In genomic region chr4:116649411-116649810, GRCm38 (mm10) we compare ENCODE assay signal across 9 mouse cellular contexts. TPM values are rescaled to one million over a fixed set of nuclear protein-coding genes. Genes with fewer than 3 reads are reported as not detected.
A peak's percentile ranks its signal among the peaks of the same experiment; 100 is the strongest.
DNase-seq lines count a peak whose midpoint lies in the region; ATAC-seq and TF ChIP-seq lines count a peak whose summit lies in the region.
"Had no signal": no experiment of that assay in that cellular context is flagged by ENCODE, and none has a peak within 500 bp of the region (broad histone marks: within the 10 kb centered on the region; RNA-seq: fewer than 3 reads in every experiment).

No protein-coding gene starts in this region.

- H3K27me3 ChIP-seq in erythroblast, embryonic 14.5 days (ENCODE audit: control insufficient read depth): no peaks in the 10 kb centered on the region
- H3K27me3 ChIP-seq in hindbrain, embryonic 15.5 days: no peaks in the 10 kb centered on the region

- no peak for ATAC-seq in erythroblast, adult 5-6 weeks (replicated peaks; ENCODE audit: low FRiP score, poor library complexity, severe bottlenecking)
- no peak for ATAC-seq in hindbrain, embryonic 15.5 days (ENCODE audit: low FRiP score, low read depth)

- WGBS in hindbrain, embryonic 15.5 days: 96% methylated on average over 2 of the region's 2 CpGs
- WGBS in macrophage (ENCODE audit: missing documents): 92% methylated on average over 2 of the region's 2 CpGs

- H3K79me2 ChIP-seq in macrophage (ENCODE audit: inconsistent target): peaks cover 99% of the 10 kb centered on the region

- H3K4me2 ChIP-seq in hindbrain, embryonic 15.5 days: peak overlapping the region; percentile 88

- TF ChIP-seq POLR2A in bone marrow macrophage, adult 2 months (IDR thresholded peaks at IDR 0.05; ENCODE audit: borderline replicate concordance, low read depth, low read length): no peak

- H3K4me3 ChIP-seq in erythroblast, embryonic 14.5 days (replicated peaks): peak overlapping the region; percentile 26
- peak overlapping the region; percentile 91 for H3K4me3 ChIP-seq in bone marrow macrophage, adult 2 months (ENCODE audit: insufficient read depth, low read length)
- no peak overlapping the region; the same call in 1 of the 2 replicates for H3K4me3 ChIP-seq in hindbrain, embryonic 15.5 days
- peak overlapping the region; percentile 76 for H3K4me3 ChIP-seq in macrophage (ENCODE audit: inconsistent target)

- H3K27ac ChIP-seq in bone marrow macrophage, adult 2 months (ENCODE audit: insufficient read depth, low read depth, low read length): peak overlapping the region; percentile 87
- H3K27ac ChIP-seq in hindbrain, embryonic 15.5 days (replicated peaks): no peak overlapping the region
- peak overlapping the region; percentile 98 for H3K27ac ChIP-seq in macrophage

- H3K9me3 ChIP-seq in erythroblast, embryonic 14.5 days (ENCODE audit: control insufficient read depth, low read length): no peaks in the 10 kb centered on the region
- H3K9me3 ChIP-seq in hindbrain, embryonic 15.5 days: no peaks in the 10 kb centered on the region

- H3K4me1 ChIP-seq in erythroblast, embryonic 14.5 days (ENCODE audit: control insufficient read depth): peaks cover 34% of the 10 kb centered on the region
- peaks cover 39% of the 10 kb centered on the region for H3K4me1 ChIP-seq in bone marrow macrophage, adult 2 months (ENCODE audit: control insufficient read depth, insufficient read depth, low read length)
- peaks cover 47% of the 10 kb centered on the region for H3K4me1 ChIP-seq in hindbrain, embryonic 15.5 days (replicated peaks)

- peaks cover 28% of the 10 kb centered on the region for H3K36me3 ChIP-seq in erythroblast, embryonic 14.5 days (ENCODE audit: control insufficient read depth)
- H3K36me3 ChIP-seq in hindbrain, embryonic 15.5 days: 0 out of 2 replicates have a peak, but pooled peaks cover 6% of the 10 kb centered on the region
- peaks cover 16% of the 10 kb centered on the region; the same call in 1 of the 2 replicates for H3K36me3 ChIP-seq in macrophage (ENCODE audit: inconsistent target)

- no peak for DNase-seq in spleen, postnatal 14 days (ENCODE audit: low spot score in 2 of 2)
- no peak for DNase-seq in right cerebral cortex, postnatal 14 days
- no peak for DNase-seq in lung, postnatal 14 days
- DNase-seq: lung, postnatal 4 days had no signal

- H3K9ac ChIP-seq in hindbrain, embryonic 15.5 days: no peak overlapping the region

- TF ChIP-seq CTCF in bone marrow macrophage, adult 2 months (IDR thresholded peaks at IDR 0.05; ENCODE audit: low read depth, low read length): no peak

RNA-seq across cellular contexts. Expression of gene Akr1a1, which starts 2.1 kb away (rescaled TPM):
- polyA plus RNA-seq in erythroblast, embryonic 14.5 days (2012): 6.7 and 7.0 TPM in 2 replicates
- 110 and 156 TPM in 2 replicates for total RNA-seq in erythroblast, adult 5-6 weeks (2015; ENCODE audit: low replicate concordance)
- 108 and 173 TPM in 2 replicates for total RNA-seq in erythroblast, adult 5-6 weeks (2017; ENCODE audit: low replicate concordance)
- 1,749 and 1,754 TPM in 2 replicates for polyA plus RNA-seq in bone marrow macrophage, adult 2 months (2012; ENCODE audit: insufficient read depth, insufficient read length, missing spikeins)
- polyA plus RNA-seq in hindbrain, embryonic 15.5 days (2015; fragmentation: Nextera tagmentation; extraction: Ambion mirVana): 704 and 712 TPM in 2 replicates
- 100 to 1,000 TPM in 24 of 26 experiments, 10 to 100 TPM in 2; 83.3 to 459 (median 260) TPM for total RNA-seq in macrophage (2018; cell fraction: chromatin; rRNA removed)
- total RNA-seq in macrophage (2018; cell fraction: cytosol; rRNA removed): 1,000 to 10,000 TPM; 1,790 to 2,654 (median 2,221) TPM
- total RNA-seq in macrophage (2018; cell fraction: nucleus; rRNA removed): 1,000 to 10,000 TPM in 2 of 26 experiments, 100 to 1,000 TPM in 24; 276 to 1,128 (median 644) TPM
- 1,138 to 1,978 TPM (median 1,711 TPM) in 3 replicates for polyA plus RNA-seq in macrophage (2018)

RNA-seq across cellular contexts. Expression of gene Nasp, which starts 21.7 kb away (rescaled TPM):
- polyA plus RNA-seq in erythroblast, embryonic 14.5 days (2012): 1.6 and 1.8 TPM in 2 replicates
- total RNA-seq in erythroblast, adult 5-6 weeks (2015; ENCODE audit: low replicate concordance): 34.0 and 54.8 TPM in 2 replicates
- 92.9 and 99.7 TPM in 2 replicates for total RNA-seq in erythroblast, adult 5-6 weeks (2017; ENCODE audit: low replicate concordance)
- 44.2 and 48.6 TPM in 2 replicates for polyA plus RNA-seq in bone marrow macrophage, adult 2 months (2012; ENCODE audit: insufficient read depth, insufficient read length, missing spikeins)
- 92.9 and 98.3 TPM in 2 replicates for polyA plus RNA-seq in hindbrain, embryonic 15.5 days (2015; fragmentation: Nextera tagmentation; extraction: Ambion mirVana)
- total RNA-seq in macrophage (2018; cell fraction: chromatin; rRNA removed): 10 to 100 TPM; 17.0 to 96.4 (median 46.6) TPM
- 10 to 100 TPM; 12.1 to 32.1 (median 23.4) TPM for total RNA-seq in macrophage (2018; cell fraction: cytosol; rRNA removed)
- 10 to 100 TPM; 13.4 to 98.4 (median 25.1) TPM for total RNA-seq in macrophage (2018; cell fraction: nucleus; rRNA removed)
- 25.6 to 55.5 TPM (median 47.9 TPM) in 3 replicates for polyA plus RNA-seq in macrophage (2018)

RNA-seq across cellular contexts. Expression of gene Prdx1, which starts 35.9 kb away (rescaled TPM):
- polyA plus RNA-seq in erythroblast, embryonic 14.5 days (2012): 1.0 and 1.1 TPM in 2 replicates
- 71.5 and 92.4 TPM in 2 replicates for total RNA-seq in erythroblast, adult 5-6 weeks (2015; ENCODE audit: low replicate concordance)
- total RNA-seq in erythroblast, adult 5-6 weeks (2017; ENCODE audit: low replicate concordance): 30.1 and 52.6 TPM in 2 replicates
- polyA plus RNA-seq in bone marrow macrophage, adult 2 months (2012; ENCODE audit: insufficient read depth, insufficient read length, missing spikeins): 2,298 and 2,420 TPM in 2 replicates
- 446 and 514 TPM in 2 replicates for polyA plus RNA-seq in hindbrain, embryonic 15.5 days (2015; fragmentation: Nextera tagmentation; extraction: Ambion mirVana)
- total RNA-seq in macrophage (2018; cell fraction: chromatin; rRNA removed): 100 to 1,000 TPM in 24 of 26 experiments, 10 to 100 TPM in 2; 89.0 to 603 (median 253) TPM
- 1,000 to 10,000 TPM in 13 of 26 experiments, 100 to 1,000 TPM in 13; 721 to 1,615 (median 996) TPM for total RNA-seq in macrophage (2018; cell fraction: cytosol; rRNA removed)
- total RNA-seq in macrophage (2018; cell fraction: nucleus; rRNA removed): 100 to 1,000 TPM in 25 of 26 experiments, 10 to 100 TPM in 1; 85.1 to 546 (median 313) TPM
- polyA plus RNA-seq in macrophage (2018): 1,330 to 1,969 TPM (median 1,907 TPM) in 3 replicates

RNA-seq across cellular contexts. Expression of gene Ccdc17, which starts 53.0 kb away (rescaled TPM):
- 0.05 TPM in 1 of 2 replicates, not detected in the other for polyA plus RNA-seq in erythroblast, embryonic 14.5 days (2012)
- 1.5 and 3.8 TPM in 2 replicates for total RNA-seq in erythroblast, adult 5-6 weeks (2015; ENCODE audit: low replicate concordance)
- total RNA-seq in erythroblast, adult 5-6 weeks (2017; ENCODE audit: low replicate concordance): 2.0 and 2.1 TPM in 2 replicates
- 5.5 and 6.0 TPM in 2 replicates for polyA plus RNA-seq in bone marrow macrophage, adult 2 months (2012; ENCODE audit: insufficient read depth, insufficient read length, missing spikeins)
- polyA plus RNA-seq in hindbrain, embryonic 15.5 days (2015; fragmentation: Nextera tagmentation; extraction: Ambion mirVana): 4.4 and 4.8 TPM in 2 replicates
- 10 to 100 TPM in 11 of 26 experiments, 1 to 10 TPM in 15; 3.2 to 19.8 (median 9.2) TPM for total RNA-seq in macrophage (2018; cell fraction: chromatin; rRNA removed)
- total RNA-seq in macrophage (2018; cell fraction: cytosol; rRNA removed): 1 to 10 TPM in 25 of 26 experiments, under 1 TPM in 1; 0.91 to 2.9 (median 1.5) TPM
- total RNA-seq in macrophage (2018; cell fraction: nucleus; rRNA removed): 10 to 100 TPM in 9 of 26 experiments, 1 to 10 TPM in 17; 3.2 to 19.5 (median 8.9) TPM
- polyA plus RNA-seq in macrophage (2018): 1.6 to 2.2 TPM (median 2.2 TPM) in 3 replicates

RNA-seq across cellular contexts. Expression of gene Mmachc, which starts 58.8 kb away (rescaled TPM):
- polyA plus RNA-seq in erythroblast, embryonic 14.5 days (2012): 0.04 TPM in 1 of 2 replicates, not detected in the other
- total RNA-seq in erythroblast, adult 5-6 weeks (2015; ENCODE audit: low replicate concordance): 4.2 and 4.4 TPM in 2 replicates
- total RNA-seq in erythroblast, adult 5-6 weeks (2017; ENCODE audit: low replicate concordance): 1.8 and 5.4 TPM in 2 replicates
- 3.6 and 4.5 TPM in 2 replicates for polyA plus RNA-seq in bone marrow macrophage, adult 2 months (2012; ENCODE audit: insufficient read depth, insufficient read length, missing spikeins)
- polyA plus RNA-seq in hindbrain, embryonic 15.5 days (2015; fragmentation: Nextera tagmentation; extraction: Ambion mirVana): 23.0 and 23.2 TPM in 2 replicates
- 1 to 10 TPM in 8 of 26 experiments, under 1 TPM in 7, not detected in 11; 0.34 to 3.6 (median 1.5) TPM for total RNA-seq in macrophage (2018; cell fraction: chromatin; rRNA removed)
- 10 to 100 TPM in 1 of 26 experiments, 1 to 10 TPM in 25; 4.2 to 10.0 (median 6.3) TPM for total RNA-seq in macrophage (2018; cell fraction: cytosol; rRNA removed)
- 1 to 10 TPM in 19 of 26 experiments, under 1 TPM in 6, not detected in 1; 0.50 to 8.3 (median 1.7) TPM for total RNA-seq in macrophage (2018; cell fraction: nucleus; rRNA removed)
- 5.1 to 10.4 TPM (median 9.4 TPM) in 3 replicates for polyA plus RNA-seq in macrophage (2018)

Comparison
In these comparisons a context has a peak if more than half of its experiments do, and no peak if none do; other contexts are left out.
1. RNA of gene Akr1a1, which starts 2.1 kb away (polyA plus RNA-seq): 1,749 to 1,754 TPM in bone marrow macrophage, adult 2 months, 1,138 to 1,978 TPM in macrophage and 704 to 712 TPM in hindbrain, embryonic 15.5 days; 6.7 to 7.0 TPM in erythroblast, embryonic 14.5 days; every median in the first group is over 10 times any median in the second.
2. RNA of gene Prdx1, which starts 35.9 kb away (polyA plus RNA-seq): 2,298 to 2,420 TPM in bone marrow macrophage, adult 2 months, 1,330 to 1,969 TPM in macrophage and 446 to 514 TPM in hindbrain, embryonic 15.5 days; 1.0 to 1.1 TPM in erythroblast, embryonic 14.5 days; every median in the first group is over 100 times any median in the second.